Mouse (Mus musculus): ENCODE measurements at regions not wholly inside any gene's neighbourhood (a gene's known extent, or its start where the extent isn't known, plus 50 kb on each side); places are given as distances from the start of the nearest gene placed in this dataset.

GRCm38 (mm10) chr10:29640249-29640648 lies 104.6 kb upstream of the Rspo3 start:
- DNase-seq (ENCODE audit: low spot score in 2 of 2), result no peak

- DNase-seq (ENCODE audit: low spot score in 2 of 2), result peak in 1 of 2 experiments; percentile 21
Observed at GRCm38 (mm10) chr10:29635828-29636227, 100.2 kb upstream of the Rspo3 start.

- no peak for DNase-seq (ENCODE audit: low spot score in 2 of 2)
Observed at GRCm38 (mm10) chr10:29595455-29595854, 59.8 kb upstream of the Rspo3 start.

- DNase-seq (ENCODE audit: low spot score in 2 of 2), result no peak
Observed at GRCm38 (mm10) chr10:29594969-29595368, 59.3 kb upstream of the Rspo3 start.

- no peak for DNase-seq (ENCODE audit: low spot score in 2 of 2)
Observed at GRCm38 (mm10) chr10:29592906-29593305, 57.2 kb upstream of the Rspo3 start.

GRCm38 (mm10) chr10:29590187-29590586 lies 54.5 kb upstream of the Rspo3 start:
- DNase-seq (ENCODE audit: low spot score in 2 of 2), result no peak

- no peak for DNase-seq (ENCODE audit: low spot score in 2 of 2)
Observed at GRCm38 (mm10) chr10:29589739-29590138, 54.1 kb upstream of the Rspo3 start.

Measured in cerebellum, postnatal 4 days (tissue).